Mouse (Mus musculus): ENCODE measurements around the gene Mmgt2. TPM values are rescaled to one million over a fixed set of nuclear protein-coding genes. Genes with fewer than 3 reads are reported as not detected.

Gene Mmgt2
- polyA plus RNA-seq, 1 experiment from 2014 or later: 38.5 TPM

- no peak overlapping the region for H3K4me2 ChIP-seq
- H3K9ac ChIP-seq (ENCODE audit: low read length): no peak overlapping the region
- no peak for DNase-seq (ENCODE audit: low spot score, missing footprints)
- H3K36me3 ChIP-seq (ENCODE audit: control insufficient read depth, insufficient read depth, low read length): peaks cover 15% of the 10 kb centered on the region; the same call in 1 of the 2 replicates
- H3K27ac ChIP-seq (ENCODE audit: low read depth, low read length): no peak overlapping the region
- 85% methylated on average over 5 of the region's 5 CpGs for whole genome bisulfite sequencing
- ATAC-seq (ENCODE audit: low FRiP score): no peak
- H3K27me3 ChIP-seq (ENCODE audit: control insufficient read depth, insufficient read depth, low read length): no peaks in the 10 kb centered on the region
- no peaks in the 10 kb centered on the region for H3K4me1 ChIP-seq (ENCODE audit: control insufficient read depth, insufficient read depth, low read length)
- H3K4me3 ChIP-seq (ENCODE audit: low read depth, low read length): no peak overlapping the region
- no peaks in the 10 kb centered on the region for H3K9me3 ChIP-seq (ENCODE audit: control insufficient read depth, low read length)
Measured at GRCm38 (mm10) chr11:62710657-62711056, 62.2 kb downstream of the Mmgt2 start.

Other genes with a start within 250 kb of the Mmgt2 start
- gene Pigl, start 190.2 kb upstream of the Mmgt2 start, polyA plus RNA-seq (2014; fragmentation: Nextera tagmentation; extraction: Ambion mirVana): 15.4 and 15.9 TPM in 2 replicates
- gene Ncor1, start 190.1 kb upstream of the Mmgt2 start, polyA plus RNA-seq (2014; fragmentation: Nextera tagmentation; extraction: Ambion mirVana): 176 and 183 TPM in 2 replicates
- 54.8 and 68.5 TPM in 2 replicates for gene Cenpv, start 109.4 kb upstream of the Mmgt2 start, polyA plus RNA-seq (2014; fragmentation: Nextera tagmentation; extraction: Ambion mirVana)
- gene Ubb, start 97.5 kb upstream of the Mmgt2 start, polyA plus RNA-seq (2014; fragmentation: Nextera tagmentation; extraction: Ambion mirVana): 3,727 and 3,899 TPM in 2 replicates
- gene Trpv2, start 74.2 kb upstream of the Mmgt2 start, polyA plus RNA-seq (2014; fragmentation: Nextera tagmentation; extraction: Ambion mirVana): 4.9 and 5.4 TPM in 2 replicates
- gene Lrrc75a, start 141 bp upstream of the Mmgt2 start, polyA plus RNA-seq (2014; fragmentation: Nextera tagmentation; extraction: Ambion mirVana): 12.5 and 12.6 TPM in 2 replicates
- 12.4 and 14.9 TPM in 2 replicates for gene Zfp287, start 83.2 kb downstream of the Mmgt2 start, polyA plus RNA-seq (2014; fragmentation: Nextera tagmentation; extraction: Ambion mirVana)
- not detected in 2 replicates for gene Gm10428, start 104.4 kb downstream of the Mmgt2 start, polyA plus RNA-seq (2014; fragmentation: Nextera tagmentation; extraction: Ambion mirVana)
- 28.4 and 32.0 TPM in 2 replicates for gene Zfp286, start 140.8 kb downstream of the Mmgt2 start, polyA plus RNA-seq (2014; fragmentation: Nextera tagmentation; extraction: Ambion mirVana)
- 3.9 and 4.4 TPM in 2 replicates for gene Trim16, start 171.6 kb downstream of the Mmgt2 start, polyA plus RNA-seq (2014; fragmentation: Nextera tagmentation; extraction: Ambion mirVana)
- gene Fbxw10, start 198.4 kb downstream of the Mmgt2 start, polyA plus RNA-seq (2014; fragmentation: Nextera tagmentation; extraction: Ambion mirVana): 0.45 and 0.63 TPM in 2 replicates
- gene Tvp23b, start 230.8 kb downstream of the Mmgt2 start, polyA plus RNA-seq (2014; fragmentation: Nextera tagmentation; extraction: Ambion mirVana): 44.4 and 48.7 TPM in 2 replicates

Data from midbrain, embryonic 11.5 days (tissue).